Mouse (Mus musculus) brain, embryonic 14.5 days (tissue): ENCODE data around the gene Fgf11.

Experiments
- CTCF ChIP-seq: fragments of 200-500 bp; IDR thresholded peaks from 2 replicates; pipeline ENCODE4 v1.5.1; 2012; ENCODE audit warnings: inconsistent platforms, mild to moderate bottlenecking, moderate library complexity, borderline replicate concordance; ENCODE audit not compliant: insufficient read depth, insufficient read length; ENCODE audit errors: extremely low read depth
- POLR2A ChIP-seq: fragments of 200-500 bp; IDR thresholded peaks from 2 replicates; pipeline ENCODE4 v1.6.1; 2012; ENCODE audit warnings: mild to moderate bottlenecking, inconsistent platforms, borderline replicate concordance; ENCODE audit not compliant: poor library complexity, insufficient read depth, insufficient read length, severe bottlenecking; ENCODE audit errors: extremely low read depth

GRCm38 (mm10) chr11:69846738-69847688, 45.4 kb upstream of the Fgf11 start:
- TF ChIP-seq POLR2A (no peak), CTCF (no peak)
